Mouse (Mus musculus): ENCODE measurements around the gene Plac8. TPM values are rescaled to one million over a fixed set of nuclear protein-coding genes. Genes with fewer than 3 reads are reported as not detected.

The Plac8 gene
- polyA plus RNA-seq, 1 experiment from 2014 or later, result 398 TPM

- 74% methylated on average over 6 of the region's 6 CpGs for WGBS
- DNase-seq (ENCODE audit: low spot score) (peak; percentile 34), ATAC-seq (ENCODE audit: low FRiP score, low TSS enrichment) (no peak)
- Histone ChIP-seq H3K9me3 (ENCODE audit: control insufficient read depth, low read length) (no peaks in the 10 kb centered on the region), H3K36me3 (ENCODE audit: control insufficient read depth, insufficient read depth, low read length) (0 out of 2 replicates have a peak, but pooled peaks cover 4% of the 10 kb centered on the region), H3K27ac (replicated peaks) (no peak overlapping the region), H3K27me3 (ENCODE audit: control insufficient read depth, insufficient read depth, low read length) (no peaks in the 10 kb centered on the region), H3K4me3 (ENCODE audit: low read depth, low read length) (no peak overlapping the region), H3K4me1 (replicated peaks; ENCODE audit: control insufficient read depth, insufficient read depth) (0 out of 2 replicates have a peak, but pooled peaks cover 2% of the 10 kb centered on the region), H3K9ac (ENCODE audit: low read length) (no peak overlapping the region), H3K4me2 (replicated peaks; ENCODE audit: low read depth) (no peak overlapping the region)
- TF ChIP-seq EP300 (optimal IDR thresholded peaks at IDR 0.05) (no peak), CTCF (IDR thresholded peaks at IDR 0.05; ENCODE audit: low read depth) (peak; percentile 75)
Measured at GRCm38 (mm10) chr5:100546294-100547080, 25.6 kb downstream of the Plac8 start.

DNA sequence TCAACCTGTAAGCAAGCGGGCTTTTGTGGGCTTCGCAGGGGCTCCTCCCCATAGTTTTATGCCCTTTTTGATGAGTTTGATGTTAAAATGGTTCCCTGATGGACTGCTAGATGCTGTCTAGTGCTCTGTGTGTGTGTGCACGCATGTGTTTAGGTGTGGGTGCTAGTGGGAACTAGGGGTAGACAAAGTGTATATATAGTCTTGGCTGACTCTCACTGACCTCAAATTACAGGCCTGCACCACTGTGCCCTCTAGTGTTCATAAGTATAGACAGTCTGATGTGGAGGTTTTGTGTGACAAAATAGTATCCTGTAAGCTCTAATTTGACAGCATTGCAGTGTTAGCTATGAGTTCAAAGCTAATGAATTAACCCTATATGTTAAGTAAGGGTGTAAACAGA is 35.4 kb downstream of the Plac8 start:
- DNase-seq (ENCODE audit: low spot score) (peak; percentile 35), ATAC-seq (ENCODE audit: low FRiP score, low TSS enrichment) (0 out of 2 replicates have a peak, but pooled peaks have one; percentile 53)
- Histone ChIP-seq H3K27ac (replicated peaks) (no peak overlapping the region), H3K9ac (ENCODE audit: low read length) (no peak overlapping the region), H3K4me2 (replicated peaks; ENCODE audit: low read depth) (no peak overlapping the region), H3K4me1 (replicated peaks; ENCODE audit: control insufficient read depth, insufficient read depth) (no peaks in the 10 kb centered on the region), H3K9me3 (ENCODE audit: control insufficient read depth, low read length) (no peaks in the 10 kb centered on the region), H3K4me3 (ENCODE audit: low read depth, low read length) (no peak overlapping the region), H3K27me3 (ENCODE audit: control insufficient read depth, insufficient read depth, low read length) (no peaks in the 10 kb centered on the region), H3K36me3 (ENCODE audit: control insufficient read depth, insufficient read depth, low read length) (peaks cover 6% of the 10 kb centered on the region; the same call in 1 of the 2 replicates)
- TF ChIP-seq EP300 (optimal IDR thresholded peaks at IDR 0.05), result no peak
- TF ChIP-seq CTCF (IDR thresholded peaks at IDR 0.05; ENCODE audit: low read depth), result peak; percentile 88
- WGBS, result 80% methylated on average over 3 of the region's 3 CpGs

- peaks cover 10% of the 10 kb centered on the region for H3K36me3 ChIP-seq (ENCODE audit: control insufficient read depth, insufficient read depth, low read length)
- no peak overlapping the region for H3K9ac ChIP-seq (ENCODE audit: low read length)
- H3K4me2 ChIP-seq (replicated peaks; ENCODE audit: low read depth), result no peak overlapping the region
- no peaks in the 10 kb centered on the region for H3K9me3 ChIP-seq (ENCODE audit: control insufficient read depth, low read length)
- 57% methylated on average over 7 of the region's 7 CpGs for WGBS
- H3K27ac ChIP-seq (replicated peaks), result no peak overlapping the region
- H3K4me3 ChIP-seq (ENCODE audit: low read depth, low read length), result no peak overlapping the region
- ATAC-seq (ENCODE audit: low FRiP score, low TSS enrichment) (no peak), DNase-seq (ENCODE audit: low spot score) (no peak)
- H3K27me3 ChIP-seq (ENCODE audit: control insufficient read depth, insufficient read depth, low read length), result no peaks in the 10 kb centered on the region
- no peaks in the 10 kb centered on the region for H3K4me1 ChIP-seq (replicated peaks; ENCODE audit: control insufficient read depth, insufficient read depth)
- no peak for TF ChIP-seq CTCF (IDR thresholded peaks at IDR 0.05; ENCODE audit: low read depth)
- no peak for TF ChIP-seq EP300 (optimal IDR thresholded peaks at IDR 0.05)
Measured at GRCm38 (mm10) chr5:100535826-100536225, 36.2 kb downstream of the Plac8 start.

GRCm38 (mm10) chr5:100526164-100526563 is 45.9 kb downstream of the Plac8 start:
- Histone ChIP-seq H3K4me1 (replicated peaks; ENCODE audit: control insufficient read depth, insufficient read depth) (no peaks in the 10 kb centered on the region), H3K4me3 (ENCODE audit: low read depth, low read length) (no peak overlapping the region), H3K27ac (replicated peaks) (no peak overlapping the region), H3K27me3 (ENCODE audit: control insufficient read depth, insufficient read depth, low read length) (no peaks in the 10 kb centered on the region), H3K9ac (ENCODE audit: low read length) (no peak overlapping the region), H3K36me3 (ENCODE audit: control insufficient read depth, insufficient read depth, low read length) (peaks cover 15% of the 10 kb centered on the region), H3K4me2 (replicated peaks; ENCODE audit: low read depth) (no peak overlapping the region), H3K9me3 (ENCODE audit: control insufficient read depth, low read length) (no peaks in the 10 kb centered on the region)
- WGBS, result 58% methylated on average over 7 of the region's 7 CpGs
- ATAC-seq (ENCODE audit: low FRiP score, low TSS enrichment) (no peak), DNase-seq (ENCODE audit: low spot score) (no peak)
- TF ChIP-seq CTCF (IDR thresholded peaks at IDR 0.05; ENCODE audit: low read depth) (peak; percentile 14; the same call in 1 of the 2 replicates), EP300 (optimal IDR thresholded peaks at IDR 0.05) (no peak)

- no peak for TF ChIP-seq EP300 (optimal IDR thresholded peaks at IDR 0.05)
- no peak for TF ChIP-seq CTCF (IDR thresholded peaks at IDR 0.05; ENCODE audit: low read depth)
Measured at GRCm38 (mm10) chr5:100525620-100526019, 46.4 kb downstream of the Plac8 start.

DNA sequence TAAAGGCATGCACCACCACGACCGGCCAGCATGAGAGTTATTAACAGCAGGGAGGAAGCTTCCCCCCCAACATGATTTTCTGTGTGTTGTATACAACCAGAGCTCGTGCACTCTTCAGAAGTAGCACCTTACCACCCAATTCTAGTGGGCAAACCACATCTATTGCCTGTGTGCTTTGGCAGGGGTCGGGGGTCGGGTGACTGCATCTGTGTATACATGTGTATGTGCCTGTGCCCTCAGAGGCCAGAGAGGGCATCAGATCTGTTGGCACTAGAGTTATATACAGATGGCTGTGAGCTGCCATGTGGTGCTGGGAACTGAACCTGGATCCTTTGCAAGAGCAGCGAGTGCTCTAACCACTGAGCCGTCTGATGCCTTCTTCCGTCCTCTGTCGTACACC is 47.1 kb downstream of the Plac8 start:
- H3K27me3 ChIP-seq (ENCODE audit: control insufficient read depth, insufficient read depth, low read length), result no peaks in the 10 kb centered on the region
- H3K36me3 ChIP-seq (ENCODE audit: control insufficient read depth, insufficient read depth, low read length), result peaks cover 3% of the 10 kb centered on the region
- H3K4me1 ChIP-seq (replicated peaks; ENCODE audit: control insufficient read depth, insufficient read depth), result no peaks in the 10 kb centered on the region
- no peak overlapping the region for H3K9ac ChIP-seq (ENCODE audit: low read length)
- DNase-seq (ENCODE audit: low spot score) (no peak), ATAC-seq (ENCODE audit: low FRiP score, low TSS enrichment) (no peak)
- no peak overlapping the region for H3K4me3 ChIP-seq (ENCODE audit: low read depth, low read length)
- 93% methylated on average over 9 of the region's 9 CpGs for WGBS
- no peak overlapping the region for H3K27ac ChIP-seq (replicated peaks)
- no peak overlapping the region for H3K4me2 ChIP-seq (replicated peaks; ENCODE audit: low read depth)
- H3K9me3 ChIP-seq (ENCODE audit: control insufficient read depth, low read length), result no peaks in the 10 kb centered on the region
- TF ChIP-seq EP300 (optimal IDR thresholded peaks at IDR 0.05) (no peak), CTCF (IDR thresholded peaks at IDR 0.05; ENCODE audit: low read depth) (no peak)

More at GRCm38 (mm10) chr5:100525620-100526019, 46.4 kb downstream of the Plac8 start:
- 45% methylated on average over 3 of the region's 3 CpGs for WGBS
- Histone ChIP-seq H3K4me3 (ENCODE audit: low read depth, low read length) (no peak overlapping the region), H3K27me3 (ENCODE audit: control insufficient read depth, insufficient read depth, low read length) (no peaks in the 10 kb centered on the region), H3K4me1 (replicated peaks; ENCODE audit: control insufficient read depth, insufficient read depth) (no peaks in the 10 kb centered on the region), H3K9ac (ENCODE audit: low read length) (no peak overlapping the region), H3K9me3 (ENCODE audit: control insufficient read depth, low read length) (no peaks in the 10 kb centered on the region), H3K27ac (replicated peaks) (no peak overlapping the region), H3K4me2 (replicated peaks; ENCODE audit: low read depth) (no peak overlapping the region), H3K36me3 (ENCODE audit: control insufficient read depth, insufficient read depth, low read length) (peaks cover 10% of the 10 kb centered on the region)
- ATAC-seq (ENCODE audit: low FRiP score, low TSS enrichment) (peak; percentile 91), DNase-seq (ENCODE audit: low spot score) (no peak)
